In genomic region chr10:81190912-81191321, GRCm38 (mm10) we compare ENCODE assay signal across 9 mouse cellular contexts. TPM values are rescaled to one million over a fixed set of nuclear protein-coding genes. Genes with fewer than 3 reads are reported as not detected.
A peak's percentile ranks its signal among the peaks of the same experiment; 100 is the strongest.
DNase-seq lines count a peak whose midpoint lies in the region; ATAC-seq and TF ChIP-seq lines count a peak whose summit lies in the region.
"Had no signal": no experiment of that assay in that cellular context is flagged by ENCODE, and none has a peak within 500 bp of the region (broad histone marks: within the 10 kb centered on the region; RNA-seq: fewer than 3 reads in every experiment).

No protein-coding gene starts in this region.

- peak; percentile 42 for ATAC-seq in erythroblast, adult 5-6 weeks (replicated peaks; ENCODE audit: low FRiP score, poor library complexity, severe bottlenecking)
- ATAC-seq in lung, postnatal 0 days, result peak; percentile 17; the same call in 1 of the 2 replicates

- no peak for TF ChIP-seq POLR2A in kidney, adult 2 months (IDR thresholded peaks at IDR 0.05; ENCODE audit: low read depth, low read length)
- TF ChIP-seq POLR2A in bone marrow, adult 2 months (IDR thresholded peaks at IDR 0.05; ENCODE audit: borderline replicate concordance, control insufficient read depth, low read depth, low read length), result no peak

- H3K9me3 ChIP-seq in lung, postnatal 0 days (ENCODE audit: low read length), result no peaks in the 10 kb centered on the region

- peak; percentile 49 for TF ChIP-seq CTCF in kidney, adult 2 months (conservative IDR thresholded peaks at IDR 0.05; ENCODE audit: insufficient read depth, insufficient read length, low read depth, low read length)
- TF ChIP-seq CTCF in bone marrow, adult 2 months (IDR thresholded peaks at IDR 0.05; ENCODE audit: control insufficient read depth, insufficient read depth, low read length), result peak; percentile 26; the same call in 1 of the 2 replicates
- TF ChIP-seq CTCF in lung, postnatal 0 days (IDR thresholded peaks at IDR 0.05), result peak; percentile 60

- H3K36me3 ChIP-seq in kidney, adult 2 months (ENCODE audit: control insufficient read depth, insufficient read depth, low read length), result no peaks in the 10 kb centered on the region
- peaks cover 13% of the 10 kb centered on the region; the same call in 1 of the 2 replicates for H3K36me3 ChIP-seq in lung, postnatal 0 days (ENCODE audit: insufficient read depth, low read length)

- H3K4me1 ChIP-seq in kidney, adult 2 months (ENCODE audit: control insufficient read depth, insufficient read depth, low read length), result peaks cover 3% of the 10 kb centered on the region; the same call in 1 of the 2 replicates
- H3K4me1 ChIP-seq in bone marrow, adult 2 months (ENCODE audit: control insufficient read depth, insufficient read depth, low read length), result peaks cover 3% of the 10 kb centered on the region
- H3K4me1 ChIP-seq in lung, postnatal 0 days (ENCODE audit: insufficient read depth, low read depth, low read length), result peaks cover 9% of the 10 kb centered on the region; the same call in 1 of the 2 replicates

- no peak overlapping the region for H3K27ac ChIP-seq in kidney, adult 2 months (ENCODE audit: insufficient read depth, low read depth, low read length)
- H3K27ac ChIP-seq in bone marrow, adult 2 months (ENCODE audit: control insufficient read depth, insufficient read depth, low read depth, low read length, poor library complexity), result no peak overlapping the region
- peak overlapping the region; percentile 20; the same call in 1 of the 2 replicates for H3K27ac ChIP-seq in lung, postnatal 0 days (ENCODE audit: low read length)

- no peak overlapping the region for H3K9ac ChIP-seq in lung, postnatal 0 days (replicated peaks; ENCODE audit: low read depth)

- H3K4me3 ChIP-seq in kidney, adult 2 months (ENCODE audit: insufficient read depth, low read depth, low read length), result no peak overlapping the region
- no peak overlapping the region for H3K4me3 ChIP-seq in bone marrow, adult 2 months (replicated peaks; ENCODE audit: control insufficient read depth, low read depth, low read length)
- no peak overlapping the region for H3K4me3 ChIP-seq in lung, postnatal 0 days (ENCODE audit: low read depth, low read length)

- DNase-seq in kidney, adult 2 months, result no peak
- DNase-seq in kidney, postnatal 25 days, result no peak
- DNase-seq in lung, postnatal 0 days (ENCODE audit: low spot score), result no peak
- DNase-seq in ovary, adult 18-20 months (ENCODE audit: low spot score), result no peak
- DNase-seq in layer of hippocampus, adult 11-12 months (ENCODE audit: low spot score), result no peak
- DNase-seq: adrenal gland, postnatal 25 days had no signal

- no peaks in the 10 kb centered on the region for H3K27me3 ChIP-seq in kidney, adult 2 months (replicated peaks; ENCODE audit: control insufficient read depth, insufficient read depth, low read length)
- H3K27me3 ChIP-seq in lung, postnatal 0 days (replicated peaks; ENCODE audit: insufficient read depth, low read length), result peaks cover 9% of the 10 kb centered on the region; the same call in 1 of the 2 replicates

- WGBS in kidney, adult 2 months, result 57% methylated on average over 6 of the region's 6 CpGs
- WGBS in bone marrow, adult 2 months, result 42% methylated on average over 6 of the region's 6 CpGs
- 60% methylated on average over 6 of the region's 6 CpGs for WGBS in lung, postnatal 0 days

- no peak overlapping the region for H3K4me2 ChIP-seq in lung, postnatal 0 days (replicated peaks; ENCODE audit: low read depth, low read length)

- no peak for TF ChIP-seq EP300 in lung, postnatal 0 days (IDR thresholded peaks at IDR 0.05)

RNA-seq across cellular contexts. Expression of gene 4930442H23Rik, which starts 7.3 kb away (rescaled TPM):
- polyA plus RNA-seq in kidney, adult 2 months (2012; rRNA removed), result not detected in 2 replicates
- polyA plus RNA-seq in bone marrow, adult 2 months (2011; ENCODE audit: insufficient read depth, insufficient read length, low replicate concordance, missing spikeins), result not detected in 2 replicates
- total RNA-seq in erythroblast, adult 5-6 weeks (2015; ENCODE audit: low replicate concordance), result not detected in 2 replicates
- not detected in 2 replicates for total RNA-seq in erythroblast, adult 5-6 weeks (2017; ENCODE audit: low replicate concordance)
- 0.16 and 0.25 TPM in 2 replicates for polyA plus RNA-seq in lung, postnatal 0 days (2015; fragmentation: Nextera tagmentation; extraction: Ambion mirVana)
- total RNA-seq: adrenal gland, postnatal 25 days; left cerebral cortex, postnatal 25 days had no signal

RNA-seq across cellular contexts. Expression of gene Dapk3, which starts 8.1 kb away (rescaled TPM):
- polyA plus RNA-seq in kidney, adult 2 months (2012; rRNA removed), result 52.9 and 54.0 TPM in 2 replicates
- 7.2 and 23.2 TPM in 2 replicates for polyA plus RNA-seq in bone marrow, adult 2 months (2011; ENCODE audit: insufficient read depth, insufficient read length, low replicate concordance, missing spikeins)
- 3.3 and 7.3 TPM in 2 replicates for total RNA-seq in erythroblast, adult 5-6 weeks (2015; ENCODE audit: low replicate concordance)
- 10.8 and 11.8 TPM in 2 replicates for total RNA-seq in erythroblast, adult 5-6 weeks (2017; ENCODE audit: low replicate concordance)
- 48.9 and 50.2 TPM in 2 replicates for polyA plus RNA-seq in lung, postnatal 0 days (2015; fragmentation: Nextera tagmentation; extraction: Ambion mirVana)

RNA-seq across cellular contexts. Expression of gene Nmrk2, which starts 10.9 kb away (rescaled TPM):
- polyA plus RNA-seq in kidney, adult 2 months (2012; rRNA removed), result 0.97 TPM in 1 of 2 replicates, not detected in the other
- not detected in 2 replicates for polyA plus RNA-seq in bone marrow, adult 2 months (2011; ENCODE audit: insufficient read depth, insufficient read length, low replicate concordance, missing spikeins)
- total RNA-seq in erythroblast, adult 5-6 weeks (2015; ENCODE audit: low replicate concordance), result not detected in 2 replicates
- total RNA-seq in erythroblast, adult 5-6 weeks (2017; ENCODE audit: low replicate concordance), result not detected in 2 replicates
- polyA plus RNA-seq in lung, postnatal 0 days (2015; fragmentation: Nextera tagmentation; extraction: Ambion mirVana), result 0.80 and 0.92 TPM in 2 replicates
- total RNA-seq: adrenal gland, postnatal 25 days had no signal

RNA-seq across cellular contexts. Expression of gene Eef2, which starts 14.5 kb away (rescaled TPM):
- 1,330 and 1,454 TPM in 2 replicates for polyA plus RNA-seq in kidney, adult 2 months (2012; rRNA removed)
- 347 and 468 TPM in 2 replicates for polyA plus RNA-seq in bone marrow, adult 2 months (2011; ENCODE audit: insufficient read depth, insufficient read length, low replicate concordance, missing spikeins)
- total RNA-seq in erythroblast, adult 5-6 weeks (2015; ENCODE audit: low replicate concordance), result 227 and 267 TPM in 2 replicates
- 388 and 458 TPM in 2 replicates for total RNA-seq in erythroblast, adult 5-6 weeks (2017; ENCODE audit: low replicate concordance)
- polyA plus RNA-seq in lung, postnatal 0 days (2015; fragmentation: Nextera tagmentation; extraction: Ambion mirVana), result 509 and 537 TPM in 2 replicates

RNA-seq across cellular contexts. Expression of gene Pias4, which starts 23.2 kb away (rescaled TPM):
- 34.6 and 36.8 TPM in 2 replicates for polyA plus RNA-seq in kidney, adult 2 months (2012; rRNA removed)
- polyA plus RNA-seq in bone marrow, adult 2 months (2011; ENCODE audit: insufficient read depth, insufficient read length, low replicate concordance, missing spikeins), result 11.1 and 29.0 TPM in 2 replicates
- 4.4 and 11.3 TPM in 2 replicates for total RNA-seq in erythroblast, adult 5-6 weeks (2015; ENCODE audit: low replicate concordance)
- 12.3 and 19.3 TPM in 2 replicates for total RNA-seq in erythroblast, adult 5-6 weeks (2017; ENCODE audit: low replicate concordance)
- polyA plus RNA-seq in lung, postnatal 0 days (2015; fragmentation: Nextera tagmentation; extraction: Ambion mirVana), result 27.9 TPM in 2 replicates
